Mouse (Mus musculus): ENCODE measurements around the gene Casp9. TPM values are rescaled to one million over a fixed set of nuclear protein-coding genes. Genes with fewer than 3 reads are reported as not detected.

Casp9 gene
- total RNA-seq, 4 experiments from 2014 or later = 21.4 to 29.4 (median 26.5) TPM

Other genes starting within 250 kb of the Casp9 start
- 10 to 100 TPM; 10.2 to 21.0 (median 17.6) TPM for gene Fblim1, start 187.5 kb upstream of the Casp9 start, total RNA-seq (2022)
- 1 to 10 TPM; 1.1 to 2.7 (median 2.1) TPM for gene Tmem82, start 175.0 kb upstream of the Casp9 start, total RNA-seq (2022)
- 1 to 10 TPM; 1.3 to 5.1 (median 2.6) TPM for gene Slc25a34, start 169.8 kb upstream of the Casp9 start, total RNA-seq (2022)
- 10 to 100 TPM; 64.3 to 87.0 (median 76.1) TPM for gene Plekhm2, start 128.7 kb upstream of the Casp9 start, total RNA-seq (2022)
- 1 to 10 TPM in 1 of 4 experiments, not detected in 3; 3.7 TPM for gene Rsc1a1, start 108.0 kb upstream of the Casp9 start, total RNA-seq (2022)
- 10 to 100 TPM; 49.4 to 67.9 (median 54.0) TPM for gene Ddi2, start 70.2 kb upstream of the Casp9 start, total RNA-seq (2022)
- 10 to 100 TPM in 3 of 4 experiments, 1 to 10 TPM in 1; 9.4 to 59.0 (median 32.8) TPM for gene Agmat, start 46.9 kb upstream of the Casp9 start, total RNA-seq (2022)
- gene Dnajc16, start 2.7 kb upstream of the Casp9 start, total RNA-seq (2022) = 10 to 100 TPM; 28.1 to 36.3 (median 32.7) TPM
- gene Cela2a, start 32.5 kb downstream of the Casp9 start, total RNA-seq (2022) = not detected
- gene Ctrc, start 52.7 kb downstream of the Casp9 start, total RNA-seq (2022) = not detected
- 10 to 100 TPM; 32.2 to 38.0 (median 35.7) TPM for gene Efhd2, start 81.3 kb downstream of the Casp9 start, total RNA-seq (2022)
- 1 to 10 TPM in 2 of 4 experiments, under 1 TPM in 2; 0.32 to 1.9 (median 1.1) TPM for gene Fhad1, start 221.5 kb downstream of the Casp9 start, total RNA-seq (2022)